Mouse (Mus musculus) G1E (cell line): ENCODE measurements at regions not wholly inside any gene's neighbourhood (a gene's known extent, or its start where the extent isn't known, plus 50 kb on each side); places are given as distances from the start of the nearest gene placed in this dataset.

Experiments used
- CTCF ChIP-seq: IDR thresholded peaks from 2 replicates; pipeline ENCODE4 v1.5.1; 2012; ENCODE audit warnings: low read depth, low read length, inconsistent platforms, mixed read lengths
- GATA1 ChIP-seq: IDR thresholded peaks from 2 replicates; pipeline ENCODE4 v1.6.1; 2012; ENCODE audit warnings: borderline replicate concordance, low read length, inconsistent platforms, mixed read lengths
- GATA2 ChIP-seq: IDR thresholded peaks from 2 replicates; pipeline ENCODE4 v1.6.1; 2012; ENCODE audit warnings: low read depth, low read length, inconsistent platforms, borderline replicate concordance
- POLR2AphosphoS5 ChIP-seq: IDR thresholded peaks from 2 replicates; pipeline ENCODE4 v1.6.1; 2012; ENCODE audit warnings: low read depth, low read length, inconsistent platforms; ENCODE audit not compliant: insufficient replicate concordance
- TAL1 ChIP-seq: conservative IDR thresholded peaks from 2 replicates; pipeline ENCODE4 v1.6.1; 2012; ENCODE audit warnings: low read depth, low read length, inconsistent platforms, mixed read lengths

DNA sequence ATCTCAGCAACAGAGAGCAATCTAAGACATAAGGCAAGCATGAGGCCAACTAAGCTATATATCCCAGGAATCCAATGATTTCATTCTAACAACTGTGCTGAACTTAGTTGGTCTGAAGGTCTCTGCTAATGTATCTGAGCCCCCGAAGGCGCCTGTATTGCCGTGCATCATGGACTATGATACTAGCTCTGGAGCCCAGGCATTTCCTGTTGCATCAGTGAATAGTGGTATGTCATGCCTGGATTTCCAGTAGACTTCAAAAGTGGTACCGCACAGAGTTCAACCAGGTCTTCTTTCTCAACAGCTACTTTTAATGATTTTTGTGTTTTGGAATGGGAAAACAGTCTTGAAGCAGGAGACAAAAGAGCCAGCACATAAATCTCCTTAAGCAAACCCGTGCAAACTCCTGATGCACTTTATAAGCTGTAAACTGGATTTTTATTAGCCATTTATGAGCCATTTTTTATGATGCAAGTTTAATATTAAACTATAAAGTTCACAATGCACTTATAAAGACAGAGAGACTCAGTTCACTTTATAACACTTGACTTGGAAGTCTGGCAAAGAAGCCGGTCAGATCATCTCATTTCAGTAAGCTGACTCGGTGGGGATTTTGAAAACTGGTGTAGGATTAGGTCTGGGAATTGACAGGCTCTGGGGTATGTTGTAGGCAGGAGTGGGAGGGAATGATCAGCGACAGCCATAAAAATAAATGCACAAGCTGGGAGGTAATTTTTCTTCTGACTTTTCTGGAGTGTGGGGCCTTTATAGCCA, 646.8 kb upstream of the Auts2 start:
- TF ChIP-seq GATA1 (no peak), CTCF (no peak), TAL1 (no peak), GATA2 (no peak), POLR2AphosphoS5 (no peak)
